Mouse (Mus musculus) frontal cortex, postnatal 25 days (tissue): ENCODE measurements around the gene Gtpbp2.

ENCODE experiments used
- DNase-seq, 2 experiments: peaks; one replicate each; pipeline ENCODE4 v3.0.0; 2022; ENCODE audit warnings: low spot score in 2 of 2

Gtpbp2 gene

GRCm38 (mm10) chr17:46152847-46153782 is 7.7 kb upstream of the Gtpbp2 start, which contains the start of gene Mad2l1bp:
Gene Mad2l1bp (minus strand): TSS chr17:46153553.
- DNase-seq: peak; percentile 70 to 74

DNA sequence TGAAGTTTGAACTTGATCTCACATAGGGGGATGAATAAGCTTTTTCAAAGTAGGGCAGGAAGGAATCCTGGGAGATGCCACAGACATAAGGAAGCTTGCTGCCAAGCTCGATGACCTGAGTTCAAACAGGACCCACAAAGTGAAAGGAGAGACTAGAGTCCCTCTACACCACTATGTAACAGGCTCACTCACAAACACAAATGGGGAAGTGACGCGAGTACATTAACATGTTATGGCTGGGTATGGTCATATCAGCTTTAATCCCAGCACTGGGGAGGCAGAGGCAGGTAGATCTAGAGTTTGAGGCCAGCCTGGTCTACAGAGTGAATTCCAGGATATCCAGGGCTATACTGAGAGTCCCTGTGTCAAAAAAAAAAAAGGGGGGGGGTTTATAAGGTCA is 6.5 kb upstream of the Gtpbp2 start:
- DNase-seq: no peak

GRCm38 (mm10) chr17:46156680-46157079 is 4.2 kb upstream of the Gtpbp2 start:
- DNase-seq: no peak

- no peak for DNase-seq
Measured at GRCm38 (mm10) chr17:46157131-46157530, 3.7 kb upstream of the Gtpbp2 start.

DNA sequence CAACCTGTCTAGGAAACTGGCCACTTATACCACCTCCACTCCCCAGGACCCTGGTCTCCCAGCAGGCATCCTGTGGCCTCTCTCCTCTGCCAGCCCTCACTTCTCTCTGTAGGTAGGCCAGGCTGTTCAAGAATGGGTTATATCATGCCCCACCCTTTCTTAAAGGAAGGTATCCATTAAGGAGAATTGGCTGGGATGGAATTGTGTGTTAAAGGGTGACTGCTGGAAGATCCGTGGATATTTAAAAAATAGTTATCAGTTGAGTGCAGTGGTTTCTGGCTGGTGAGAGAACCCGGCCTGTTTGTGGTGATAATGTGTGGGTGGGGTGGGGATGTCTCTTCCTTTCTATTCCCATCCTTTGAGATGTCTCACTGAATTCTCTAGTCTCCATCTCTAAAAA is 1.6 kb upstream of the Gtpbp2 start:
- DNase-seq: no peak

DNA sequence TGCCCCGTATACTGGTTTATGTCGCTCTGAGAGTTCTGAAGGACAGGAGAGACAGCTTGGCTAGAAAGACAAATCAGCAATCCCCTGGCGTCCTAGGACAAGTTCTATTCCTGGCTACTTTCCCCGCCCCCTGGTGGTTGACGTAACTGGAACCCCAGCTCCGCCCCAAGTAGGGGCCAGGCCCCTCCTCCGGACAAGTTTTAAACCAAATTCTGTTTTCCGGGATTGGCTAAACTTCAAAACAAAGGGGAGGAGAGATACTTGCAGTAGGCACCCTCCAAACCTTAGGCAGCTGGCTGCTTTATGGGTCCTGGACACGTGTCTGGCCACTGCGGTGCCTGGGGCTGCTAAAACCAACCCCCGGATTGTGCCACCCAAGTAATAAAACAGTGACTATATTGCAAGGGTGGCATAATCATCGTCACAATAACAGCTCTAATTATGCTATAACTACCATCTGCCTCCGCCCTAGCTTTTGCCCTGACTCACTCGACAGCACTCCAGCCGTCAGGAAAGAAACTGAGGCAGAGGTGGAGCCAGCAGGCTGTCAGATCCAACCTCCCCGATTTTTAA is 656 bp upstream of the Gtpbp2 start:
- DNase-seq: peak; percentile 72 to 74

- DNase-seq: no peak
Measured at GRCm38 (mm10) chr17:46161179-46161578, 347 bp downstream of the Gtpbp2 start.

DNA sequence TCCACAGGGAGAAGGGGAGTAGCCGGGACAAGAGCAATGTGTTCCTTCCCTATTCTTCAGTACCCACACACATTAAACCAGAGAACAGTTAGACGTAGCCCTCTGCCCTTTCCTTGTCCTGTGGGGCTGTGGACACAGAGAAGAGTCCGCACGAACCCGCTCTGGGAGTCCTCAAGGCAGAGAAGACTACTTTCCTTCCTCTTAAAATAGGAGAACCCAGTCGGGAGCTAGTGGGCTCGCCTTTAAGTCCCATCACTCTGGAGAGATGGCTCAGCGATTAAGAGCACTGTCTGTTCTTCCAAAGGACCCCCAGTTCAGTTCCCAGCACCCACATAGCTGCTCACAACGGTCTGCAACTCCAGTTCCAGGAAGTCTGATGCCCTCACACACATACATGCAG is 878 bp downstream of the Gtpbp2 start:
- no peak for DNase-seq

GRCm38 (mm10) chr17:46162551-46162950 is 1.7 kb downstream of the Gtpbp2 start:
- no peak for DNase-seq

DNA sequence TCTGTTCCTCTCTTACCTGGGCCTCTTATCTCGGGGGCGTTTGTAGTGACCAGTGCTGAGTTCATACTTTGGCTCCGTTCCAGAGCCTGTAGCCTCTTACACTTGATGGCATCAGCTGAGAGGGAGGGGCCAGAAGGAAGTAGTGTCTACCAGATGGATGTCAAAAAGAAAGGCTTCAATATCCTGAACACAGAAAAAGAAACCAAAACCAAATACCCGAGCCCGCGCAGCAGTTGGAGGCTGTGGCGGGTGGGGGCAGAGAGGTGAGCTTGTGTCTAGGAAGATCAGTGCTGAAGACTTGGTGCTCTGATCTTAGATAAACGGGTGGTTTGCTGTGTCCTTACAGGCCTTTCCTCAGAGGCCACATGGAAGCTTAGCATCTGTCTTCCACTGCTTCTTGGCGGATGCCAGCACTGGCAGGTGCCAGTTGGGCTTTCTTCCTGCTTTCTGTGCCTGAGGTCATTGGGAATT is 2.2 kb downstream of the Gtpbp2 start:
- no peak for DNase-seq

DNA sequence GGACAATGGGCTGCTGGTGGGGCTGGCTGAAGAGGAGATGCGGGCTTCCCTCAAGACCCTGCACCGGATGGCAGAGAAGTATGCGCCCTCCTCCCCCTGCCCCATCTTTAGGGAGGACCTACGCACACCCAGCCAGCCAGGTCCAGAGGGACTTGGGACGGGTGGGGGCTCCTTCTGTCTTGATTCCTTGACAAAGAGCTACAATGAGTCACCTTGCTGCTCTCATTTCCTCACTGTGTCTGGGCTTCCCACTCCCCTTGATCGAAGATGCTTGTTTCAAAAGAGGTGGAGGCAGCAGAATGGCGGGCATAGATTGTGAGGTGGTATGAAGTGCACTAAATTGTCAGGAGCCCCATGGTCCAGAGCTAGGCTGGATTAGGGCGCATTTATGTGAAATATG is 3.5 kb downstream of the Gtpbp2 start:
- no peak for DNase-seq

DNA sequence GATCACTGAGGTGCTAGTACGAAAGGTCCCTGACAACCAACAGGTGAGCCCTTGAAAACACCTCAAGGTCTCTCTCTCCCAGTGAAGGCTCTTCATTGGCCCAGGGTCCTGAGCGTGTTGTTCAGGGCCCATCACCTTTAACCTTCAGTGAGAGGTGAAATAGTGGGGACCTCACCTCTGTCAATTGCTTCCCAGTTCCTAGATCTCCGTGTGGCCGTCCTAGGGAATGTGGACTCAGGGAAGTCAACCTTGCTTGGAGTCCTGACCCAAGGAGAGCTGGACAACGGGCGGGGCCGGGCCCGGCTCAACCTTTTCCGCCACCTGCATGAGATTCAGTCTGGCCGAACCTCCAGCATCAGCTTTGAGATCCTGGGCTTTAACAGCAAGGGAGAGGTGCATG is 4.0 kb downstream of the Gtpbp2 start:
- DNase-seq: no peak

- no peak for DNase-seq
Measured at GRCm38 (mm10) chr17:46165460-46165859, 4.6 kb downstream of the Gtpbp2 start.

DNA sequence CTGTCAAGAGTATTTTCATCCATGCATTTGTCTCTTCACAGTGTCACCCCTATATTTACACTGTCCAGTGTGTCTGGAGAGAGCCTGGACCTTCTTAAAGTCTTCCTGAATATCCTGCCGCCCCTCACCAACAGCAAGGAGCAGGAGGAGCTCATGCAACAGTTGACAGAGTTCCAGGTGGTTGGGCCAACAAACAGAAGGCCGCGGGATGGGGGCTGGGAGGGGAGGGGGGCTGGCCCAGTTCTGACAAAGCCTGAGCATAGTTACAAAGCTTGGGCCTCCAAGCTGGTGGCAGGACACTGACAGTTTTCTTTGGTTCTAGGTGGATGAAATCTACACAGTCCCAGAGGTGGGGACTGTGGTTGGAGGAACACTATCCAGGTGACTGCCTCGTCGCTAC is 5.4 kb downstream of the Gtpbp2 start:
- no peak for DNase-seq

- DNase-seq: no peak
Measured at GRCm38 (mm10) chr17:46167014-46167413, 6.2 kb downstream of the Gtpbp2 start.

DNA sequence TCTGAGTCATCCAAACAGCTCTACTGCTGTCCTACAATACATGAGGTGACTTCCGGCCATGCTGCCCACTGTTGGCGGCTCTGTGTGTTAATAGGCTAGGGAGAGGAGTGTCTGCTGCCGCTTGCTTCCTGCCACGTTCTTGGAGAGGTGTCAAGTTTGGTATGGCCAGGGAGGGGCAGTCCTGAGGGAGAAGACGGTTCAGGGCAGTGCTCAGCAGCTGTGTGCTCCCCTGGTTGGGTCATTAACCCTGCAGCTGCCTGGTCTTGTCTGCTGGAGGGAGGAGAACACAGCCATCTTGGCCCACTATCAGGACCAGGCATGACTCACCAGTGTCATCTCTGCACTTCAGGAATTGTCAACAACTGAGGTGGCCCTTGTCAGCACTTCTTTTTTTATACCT is 7.5 kb downstream of the Gtpbp2 start:
- DNase-seq: no peak

DNA sequence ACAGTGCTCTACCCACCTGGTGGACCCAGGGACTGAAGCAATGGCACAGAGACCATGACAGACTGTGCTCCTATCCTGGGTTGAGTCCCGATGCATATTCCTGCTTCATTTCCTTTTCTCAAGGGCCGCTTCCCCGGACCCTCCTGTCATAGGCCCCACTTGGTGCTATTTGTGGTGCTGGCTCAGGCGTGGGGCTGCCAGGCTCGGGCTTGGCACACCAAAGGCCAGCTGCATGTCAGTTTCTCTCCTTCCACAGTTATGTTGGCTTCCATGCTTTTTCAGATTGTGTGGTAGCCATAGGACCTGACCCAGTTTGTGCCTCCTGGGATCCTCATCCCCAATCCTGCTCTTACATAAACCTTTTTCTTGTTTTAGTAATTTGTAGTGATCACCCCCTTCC is 7.9 kb downstream of the Gtpbp2 start:
- no peak for DNase-seq

GRCm38 (mm10) chr17:46170538-46170937 is 9.7 kb downstream of the Gtpbp2 start:
- DNase-seq: no peak

- no peak for DNase-seq
Measured at GRCm38 (mm10) chr17:46182273-46182672, 21.4 kb downstream of the Gtpbp2 start.

GRCm38 (mm10) chr17:46188829-46189228 is 28.0 kb downstream of the Gtpbp2 start:
- DNase-seq: no peak

DNA sequence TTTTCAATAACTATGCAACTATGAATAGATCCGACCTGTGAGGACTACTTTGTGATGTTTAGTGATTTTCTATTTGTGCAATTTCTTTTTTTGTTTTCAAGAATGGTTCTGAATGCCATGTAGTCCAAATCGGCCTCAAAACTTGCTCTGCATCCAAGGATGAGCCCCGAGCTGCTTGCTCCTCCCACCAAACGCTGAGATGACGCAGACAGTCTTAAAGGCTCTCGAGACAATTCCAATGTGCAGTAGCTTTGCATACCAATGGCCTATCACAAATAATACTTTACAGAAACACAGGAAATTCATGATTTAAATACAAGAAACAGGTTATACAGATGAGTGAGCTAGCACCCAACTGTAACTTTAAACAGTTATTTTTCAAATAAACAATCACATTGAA is 40.3 kb downstream of the Gtpbp2 start:
- DNase-seq: no peak

- DNase-seq: peak; percentile 80 to 84
Measured at GRCm38 (mm10) chr17:46202421-46203071, 41.7 kb downstream of the Gtpbp2 start, which contains the start of the genes Polh and Xpo5. Gene Polh (minus strand): TSS chr17:46202645. Gene Xpo5 (plus strand): TSS chr17:46202782.
